Mouse (Mus musculus) thymus, postnatal 14 days (tissue): ENCODE data around the gene H2afx.
"Not testable (repeated sequence)": the region's sequence is repeated elsewhere in the genome, so short reads cannot be mapped to it uniquely, and the experiment has no call there.

Source experiments
- DNase-seq: peaks from one replicate; pipeline ENCODE4 v3.0.0; 2021

Gene H2afx

GRCm38 (mm10) chr9:44342173-44342572 lies 7.7 kb downstream of the H2afx start:
- DNase-seq = no peak

GRCm38 (mm10) chr9:44342605-44343004 lies 8.1 kb downstream of the H2afx start:
- DNase-seq = no peak

GRCm38 (mm10) chr9:44343290-44343689 lies 8.8 kb downstream of the H2afx start:
- no peak for DNase-seq

- DNase-seq = peak; percentile 89
Observed at GRCm38 (mm10) chr9:44343781-44344421, 9.4 kb downstream of the H2afx start, which contains the start of gene Hmbs. Gene Hmbs (minus strand): TSS chr9:44344228.

GRCm38 (mm10) chr9:44345570-44346433 lies 11.3 kb downstream of the H2afx start:
- no peak for DNase-seq

GRCm38 (mm10) chr9:44347166-44347565 lies 12.7 kb downstream of the H2afx start:
- no peak for DNase-seq

- no peak for DNase-seq
Observed at GRCm38 (mm10) chr9:44347621-44348020, 13.1 kb downstream of the H2afx start.

GRCm38 (mm10) chr9:44348546-44348945 lies 14.1 kb downstream of the H2afx start:
- no peak for DNase-seq

GRCm38 (mm10) chr9:44351396-44351795 lies 16.9 kb downstream of the H2afx start:
- no peak for DNase-seq

GRCm38 (mm10) chr9:44352337-44352736 lies 17.8 kb downstream of the H2afx start:
- DNase-seq = no peak

- no peak for DNase-seq
Observed at GRCm38 (mm10) chr9:44353142-44353541, 18.6 kb downstream of the H2afx start.

GRCm38 (mm10) chr9:44357207-44357606 lies 22.7 kb downstream of the H2afx start:
- DNase-seq = peak; percentile 65

- DNase-seq = peak; percentile 96
Observed at GRCm38 (mm10) chr9:44361190-44361917, 26.9 kb downstream of the H2afx start, which contains the start of gene Vps11. Gene Vps11 (minus strand): TSS chr9:44361670.

GRCm38 (mm10) chr9:44361931-44362330 lies 27.4 kb downstream of the H2afx start:
- DNase-seq = not testable (repeated sequence)

- DNase-seq = peak; percentile 36
Observed at GRCm38 (mm10) chr9:44364480-44364879, 30.0 kb downstream of the H2afx start.

GRCm38 (mm10) chr9:44373386-44373785 lies 38.9 kb downstream of the H2afx start:
- no peak for DNase-seq

GRCm38 (mm10) chr9:44376141-44376540 lies 41.6 kb downstream of the H2afx start:
- DNase-seq = no peak

- not testable (repeated sequence) for DNase-seq
Observed at GRCm38 (mm10) chr9:44377335-44377734, 42.8 kb downstream of the H2afx start.

- DNase-seq = no peak
Observed at GRCm38 (mm10) chr9:44378153-44378730, 43.7 kb downstream of the H2afx start.

- peak; percentile 99 for DNase-seq
Observed at GRCm38 (mm10) chr9:44379054-44379834, 44.8 kb downstream of the H2afx start, which contains the start of gene Hyou1. Gene Hyou1 (plus strand): TSS chr9:44379490.

- no peak for DNase-seq
Observed at GRCm38 (mm10) chr9:44379862-44380261, 45.4 kb downstream of the H2afx start.

- DNase-seq = no peak
Observed at GRCm38 (mm10) chr9:44384596-44384995, 50.1 kb downstream of the H2afx start.
